Mouse (Mus musculus) MEL (cell line): ENCODE measurements around the gene Adgrg2. TPM values are rescaled to one million over a fixed set of nuclear protein-coding genes. Genes with fewer than 3 reads are reported as not detected.

ENCODE experiments used
- DNase-seq: peaks from one replicate; pipeline ENCODE4 v3.0.0; 2011; ENCODE audit warnings: low read depth, low spot score
- H3K27ac ChIP-seq: 2 replicates; pipeline ENCODE4 v1.5.1; 2012; ENCODE audit warnings: low read depth, mild to moderate bottlenecking, control low read depth, low read length, moderate library complexity; ENCODE audit not compliant: control insufficient read depth
- H3K27me3 ChIP-seq, 2 experiments: fragments of 150-350 bp in 1 of 2; sonication (generic) in 1 of 2; 2 replicates each; pipeline ENCODE4 v1.6.1; 2012; ENCODE audit warnings: low read length in 2 of 2, mild to moderate bottlenecking in 2 of 2, improper control_type of control experiment in 1 of 2, moderate library complexity in 1 of 2; ENCODE audit not compliant: insufficient read depth in 2 of 2, control insufficient read depth in 1 of 2
- H3K36me3 ChIP-seq, 2 experiments: 2 replicates each; pipeline ENCODE4 v1.6.1; 2012 to 2014; ENCODE audit warnings: low read length in 2 of 2, improper control_type of control experiment in 1 of 2, inconsistent platforms in 1 of 2, mild to moderate bottlenecking in 1 of 2; ENCODE audit not compliant: insufficient read depth in 2 of 2, control insufficient read depth in 1 of 2
- H3K4me1 ChIP-seq, 2 experiments: fragments of 150-350 bp in 1 of 2; sonication (generic) in 1 of 2; 2 replicates each; pipeline ENCODE4 v1.6.1; 2012; ENCODE audit warnings: low read length in 2 of 2, improper control_type of control experiment in 1 of 2, mild to moderate bottlenecking in 1 of 2; ENCODE audit not compliant: insufficient read depth in 2 of 2, control insufficient read depth in 1 of 2
- H3K4me3 ChIP-seq, 2 experiments: fragments of 150-350 bp in 1 of 2; sonication (generic) in 1 of 2; 2 replicates each; pipeline ENCODE4 v1.5.1; 2012; ENCODE audit warnings: low read depth in 2 of 2, low read length in 2 of 2, mild to moderate bottlenecking in 2 of 2, moderate library complexity in 2 of 2, control low read depth in 1 of 2, improper control_type of control experiment in 1 of 2; ENCODE audit not compliant: control insufficient read depth in 1 of 2, insufficient read depth in 1 of 2
- H3K79me2 ChIP-seq: 2 replicates; pipeline ENCODE4 v1.6.1; 2012; ENCODE audit warnings: mild to moderate bottlenecking, low read length, moderate library complexity; ENCODE audit not compliant: control insufficient read depth, poor library complexity, insufficient read depth
- H3K9ac ChIP-seq: 2 replicates; pipeline ENCODE4 v1.6.1; 2012; ENCODE audit warnings: low read depth, mild to moderate bottlenecking, control low read depth, low read length, moderate library complexity; ENCODE audit not compliant: control insufficient read depth, poor library complexity, severe bottlenecking
- H3K9me3 ChIP-seq: fragments of 150-350 bp; sonication (generic); replicated peaks from 2 replicates; pipeline ENCODE4 v1.6.1; 2012; ENCODE audit warnings: mild to moderate bottlenecking, low read length, improper control_type of control experiment, moderate library complexity; ENCODE audit not compliant: insufficient read depth
- CHD1 ChIP-seq: IDR thresholded peaks from 2 replicates; pipeline ENCODE4 v1.6.1; 2012; ENCODE audit warnings: low read depth, mild to moderate bottlenecking, inconsistent platforms, low read length, improper control_type of control experiment
- CHD2 ChIP-seq: IDR thresholded peaks from 2 replicates; pipeline ENCODE4 v1.6.1; 2011; ENCODE audit warnings: low read length, improper control_type of control experiment
- CTCF ChIP-seq, 3 experiments: IDR thresholded peaks in 2 of 3; conservative IDR thresholded peaks in 1 of 3; 2 replicates each; pipeline ENCODE4 v1.5.1; 2011 to 2012; ENCODE audit warnings: low read length in 3 of 3, low read depth in 2 of 3, mild to moderate bottlenecking in 2 of 3, improper control_type of control experiment in 1 of 3, inconsistent platforms in 1 of 3, mixed read lengths in 1 of 3, moderate library complexity in 1 of 3; ENCODE audit not compliant: control insufficient read depth in 1 of 3, insufficient read depth in 1 of 3, poor library complexity in 1 of 3, severe bottlenecking in 1 of 3
- GABPA ChIP-seq: IDR thresholded peaks from 2 replicates; pipeline ENCODE4 v1.6.1; 2012; ENCODE audit warnings: low read depth, mild to moderate bottlenecking, inconsistent platforms, low read length, improper control_type of control experiment, moderate library complexity
- GATA1 ChIP-seq: IDR thresholded peaks from 2 replicates; pipeline ENCODE4 v1.6.1; 2011; ENCODE audit warnings: low read depth, low read length, improper control_type of control experiment
- HCFC1 ChIP-seq: IDR thresholded peaks from 2 replicates; pipeline ENCODE4 v1.6.1; 2012; ENCODE audit warnings: low read depth, mild to moderate bottlenecking, inconsistent platforms, low read length, improper control_type of control experiment, moderate library complexity
- MAFK ChIP-seq: IDR thresholded peaks from 2 replicates; pipeline ENCODE4 v1.6.1; 2011; ENCODE audit warnings: low read depth, mild to moderate bottlenecking, low read length, improper control_type of control experiment, borderline replicate concordance
- MAX ChIP-seq: IDR thresholded peaks from 2 replicates; pipeline ENCODE4 v1.6.1; 2011; ENCODE audit warnings: low read length, improper control_type of control experiment
- MEF2A ChIP-seq: IDR thresholded peaks from 2 replicates; pipeline ENCODE4 v1.6.1; 2014; ENCODE audit warnings: low read depth, mild to moderate bottlenecking, inconsistent platforms, low read length, improper control_type of control experiment; ENCODE audit not compliant: poor library complexity, insufficient replicate concordance, severe bottlenecking; ENCODE audit errors: extremely low read depth
- MYB ChIP-seq: IDR thresholded peaks from 2 replicates; pipeline ENCODE4 v1.6.1; 2011; ENCODE audit warnings: mild to moderate bottlenecking, low read depth, low read length, improper control_type of control experiment
- MYC ChIP-seq: IDR thresholded peaks from 2 replicates; pipeline ENCODE4 v1.6.1; 2011; ENCODE audit warnings: low read depth, mild to moderate bottlenecking, low read length, improper control_type of control experiment, moderate library complexity
- NRF1 ChIP-seq: IDR thresholded peaks from 2 replicates; pipeline ENCODE4 v1.6.1; 2014; ENCODE audit warnings: low read depth, mild to moderate bottlenecking, inconsistent platforms, low read length, improper control_type of control experiment, moderate library complexity; ENCODE audit not compliant: poor library complexity, insufficient read depth, severe bottlenecking
- POLR2A ChIP-seq, 2 experiments: IDR thresholded peaks; 2 replicates each; pipeline ENCODE4 v1.6.1; 2011 to 2012; ENCODE audit warnings: low read length in 2 of 2, mild to moderate bottlenecking in 2 of 2, control low read depth in 1 of 2, improper control_type of control experiment in 1 of 2, low read depth in 1 of 2, moderate library complexity in 1 of 2; ENCODE audit not compliant: control insufficient read depth in 1 of 2, insufficient read depth in 1 of 2, poor library complexity in 1 of 2
- POLR2AphosphoS5 ChIP-seq: IDR thresholded peaks from 2 replicates; pipeline ENCODE4 v1.6.1; 2012; ENCODE audit warnings: low read depth, borderline replicate concordance, mild to moderate bottlenecking, inconsistent platforms, low read length, moderate library complexity, mixed read lengths
- RAD21 ChIP-seq: IDR thresholded peaks from 2 replicates; pipeline ENCODE4 v1.6.1; 2011; ENCODE audit warnings: mild to moderate bottlenecking, low read depth, low read length, improper control_type of control experiment
- SMC3 ChIP-seq: IDR thresholded peaks from 2 replicates; pipeline ENCODE4 v1.6.1; 2011; ENCODE audit warnings: low read depth, low read length, improper control_type of control experiment
- TAL1 ChIP-seq: IDR thresholded peaks from 2 replicates; pipeline ENCODE4 v1.6.1; 2012; ENCODE audit warnings: mild to moderate bottlenecking, inconsistent platforms, low read length, moderate library complexity, mixed read lengths
- TBP ChIP-seq: IDR thresholded peaks from 2 replicates; pipeline ENCODE4 v1.8.0; 2011; ENCODE audit warnings: low read depth, low read length, improper control_type of control experiment
- TCF12 ChIP-seq: IDR thresholded peaks from 2 replicates; pipeline ENCODE4 v1.6.1; 2014; ENCODE audit warnings: low read depth, mild to moderate bottlenecking, inconsistent platforms, low read length, improper control_type of control experiment, moderate library complexity
- USF1 ChIP-seq: IDR thresholded peaks from 2 replicates; pipeline ENCODE4 v1.6.1; 2014; ENCODE audit warnings: low read depth, mild to moderate bottlenecking, inconsistent platforms, low read length, improper control_type of control experiment, moderate library complexity
- USF2 ChIP-seq, 2 experiments: IDR thresholded peaks; 2 replicates each; pipeline ENCODE4 v1.6.1; 2011 to 2012; ENCODE audit warnings: improper control_type of control experiment in 2 of 2, low read length in 2 of 2, borderline replicate concordance in 1 of 2, inconsistent platforms in 1 of 2, low read depth in 1 of 2, mild to moderate bottlenecking in 1 of 2; ENCODE audit not compliant: insufficient read depth in 1 of 2
- ZKSCAN1 ChIP-seq: IDR thresholded peaks from 2 replicates; pipeline ENCODE4 v1.6.1; 2012; ENCODE audit warnings: low read depth, mild to moderate bottlenecking, inconsistent platforms, low read length, improper control_type of control experiment, moderate library complexity
- ZNF384 ChIP-seq: IDR thresholded peaks from 2 replicates; pipeline ENCODE4 v1.6.1; 2012; ENCODE audit warnings: low read depth, mild to moderate bottlenecking, inconsistent platforms, low read length, improper control_type of control experiment
- polyA plus RNA-seq, 2 experiments: library from polyadenylated mRNA; stranded (reverse) in 1 of 2; unstranded in 1 of 2; fragments of >175 nt in 1 of 2; fragments of >200 nt in 1 of 2; gene quantifications; 2 replicates each; pipeline versions ENCODE4 v1.2.1 to v1.2.4; 2012; ENCODE audit warnings: low replicate concordance in 2 of 2, low read depth in 1 of 2; ENCODE audit not compliant: insufficient read length in 2 of 2, insufficient read depth in 1 of 2, missing spikeins in 1 of 2
- total RNA-seq: library from RNA; depleted of rRNA; stranded (reverse); fragments of 300-350 nt; gene quantifications from 2 replicates; pipeline ENCODE4 v1.2.3, GENCODE M21; 2012

Gene Adgrg2
- total and polyA plus RNA-seq, 3 experiments: not detected

DNA sequence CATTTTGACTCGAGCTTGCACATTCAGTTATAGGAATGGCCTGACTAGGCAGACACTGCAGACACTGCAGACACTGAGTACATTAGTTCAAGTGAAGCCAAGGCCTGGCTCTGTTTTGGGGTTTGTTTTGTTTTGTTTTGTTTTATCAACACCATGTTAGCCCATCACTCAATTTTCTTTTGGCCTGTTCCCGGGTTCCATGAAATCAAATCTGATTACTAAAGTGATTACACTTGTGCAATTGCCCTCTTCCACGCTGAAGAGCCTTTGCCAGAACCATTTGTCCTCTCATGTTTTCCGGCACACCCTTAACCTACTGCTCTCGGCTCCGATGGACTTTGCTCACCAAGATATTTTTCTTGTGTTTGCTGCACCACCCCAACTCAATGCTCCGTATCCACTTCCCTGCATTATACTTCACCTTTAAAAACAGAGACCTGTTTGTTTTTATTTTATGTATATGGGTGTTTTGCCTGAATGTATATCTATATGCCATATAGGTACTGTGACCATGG lies 23.4 kb downstream of the Adgrg2 start:
- Histone ChIP-seq H3K9ac (no peak overlapping the region), H3K4me1 (no peaks in the 10 kb centered on the region), H3K36me3 (no peaks in the 10 kb centered on the region), H3K79me2 (no peaks in the 10 kb centered on the region)
- TF ChIP-seq TBP (no peak), CHD1 (no peak), CHD2 (no peak), MYB (no peak)
- TF ChIP-seq, all 39 proteins: peak for 0
- Histone ChIP-seq H3K9me3 (no peaks in the 10 kb centered on the region), H3K27me3 (no peaks in the 10 kb centered on the region; a peak in 1 of 4 replicates), H3K4me3 (no peak overlapping the region), H3K27ac (no peak overlapping the region)
- DNase-seq: no peak

DNA sequence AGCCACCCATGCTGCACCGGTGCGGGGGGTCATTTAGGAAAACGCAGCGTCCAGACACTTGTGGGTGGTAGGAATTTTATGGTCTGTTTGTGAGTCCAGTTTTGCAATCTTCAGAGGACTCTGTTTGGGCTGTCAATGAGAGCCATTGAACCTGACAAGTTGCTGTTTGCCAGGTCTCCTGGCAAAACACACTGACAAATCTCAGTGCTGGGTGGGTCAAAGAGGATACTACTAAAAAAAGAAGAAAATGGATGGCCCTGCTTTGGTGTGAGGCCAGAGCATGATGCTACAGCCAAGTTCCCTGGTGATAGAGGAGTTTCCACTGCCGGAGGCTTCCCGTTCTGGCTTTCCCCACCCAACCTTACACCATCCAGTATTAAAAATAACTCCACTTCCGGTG lies 27.9 kb downstream of the Adgrg2 start:
- H3K4me3 ChIP-seq: no peak overlapping the region
- no peak for DNase-seq
- TF ChIP-seq NRF1: no peak
- no peak for TF ChIP-seq POLR2A (IDR thresholded peaks at IDR 0.05; ENCODE audit: control insufficient read depth in 1 of 2, insufficient read depth in 1 of 2, low read depth in 1 of 2, low read length in 2 of 2, poor library complexity in 1 of 2)
- TF ChIP-seq MAX: no peak
- TF ChIP-seq CTCF (IDR thresholded peaks at IDR 0.05 in 2 of 3, conservative IDR thresholded peaks at IDR 0.05 in 1 of 3; ENCODE audit: control insufficient read depth in 1 of 3, insufficient read depth in 1 of 3, low read depth in 2 of 3, low read length in 3 of 3, poor library complexity in 1 of 3, severe bottlenecking in 1 of 3): no peak
- no peak for TF ChIP-seq HCFC1
- TF ChIP-seq CHD1: no peak
- TF ChIP-seq ZKSCAN1: no peak
- TF ChIP-seq TAL1: no peak
- no peak for TF ChIP-seq TBP
- no peak for TF ChIP-seq RAD21
- TF ChIP-seq GABPA: no peak
- TF ChIP-seq POLR2AphosphoS5: no peak
- no peak for TF ChIP-seq SMC3
- no peak for TF ChIP-seq USF1
- TF ChIP-seq GATA1: no peak
- TF ChIP-seq, all 39 proteins: peak for 0
- Histone ChIP-seq H3K79me2 (no peaks in the 10 kb centered on the region), H3K27ac (no peak overlapping the region), H3K4me1 (no peaks in the 10 kb centered on the region), H3K9ac (no peak overlapping the region), H3K36me3 (no peaks in the 10 kb centered on the region), H3K27me3 (peaks cover 0 to 1% of the 10 kb centered on the region in 2 experiments; a peak in 1 of 4 replicates), H3K9me3 (no peaks in the 10 kb centered on the region)

DNA sequence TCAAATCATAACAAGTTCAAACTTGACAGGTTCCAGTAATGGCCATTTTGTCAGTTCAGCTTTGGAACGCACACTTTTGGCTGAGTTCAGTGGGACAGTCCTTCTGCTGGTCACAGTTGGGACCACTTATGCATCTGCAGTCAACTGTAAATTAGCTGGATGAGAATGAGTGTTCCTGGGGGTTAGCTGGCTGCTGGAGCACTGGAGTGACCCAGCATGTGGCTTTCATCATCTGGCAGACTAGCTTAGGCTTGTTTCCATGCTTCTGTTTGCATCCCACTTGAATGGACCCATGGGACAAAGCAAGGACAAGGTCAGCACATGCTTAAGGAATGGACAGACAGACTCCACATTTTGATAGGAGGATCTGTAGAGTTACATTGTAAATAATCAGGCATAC lies 33.2 kb downstream of the Adgrg2 start:
- Histone ChIP-seq H3K36me3 (no peaks in the 10 kb centered on the region), H3K4me3 (no peak overlapping the region), H3K9me3 (no peaks in the 10 kb centered on the region), H3K4me1 (no peaks in the 10 kb centered on the region), H3K27me3 (peaks cover 2 to 5% of the 10 kb centered on the region in 2 experiments; a peak in 3 of 4 replicates), H3K9ac (no peak overlapping the region), H3K27ac (no peak overlapping the region), H3K79me2 (no peaks in the 10 kb centered on the region)
- DNase-seq: no peak
- no peak for TF ChIP-seq MAFK
- TF ChIP-seq ZNF384: no peak
- no peak for TF ChIP-seq NRF1
- no peak for TF ChIP-seq TCF12
- TF ChIP-seq ZKSCAN1: no peak
- no peak for TF ChIP-seq MYC
- no peak for TF ChIP-seq MEF2A
- TF ChIP-seq USF2 (IDR thresholded peaks at IDR 0.05; ENCODE audit: borderline replicate concordance in 1 of 2, insufficient read depth in 1 of 2, low read depth in 1 of 2, low read length in 2 of 2): no peak
